Mouse (Mus musculus) megakaryocyte, embryonic 14.5 days (primary cell): ENCODE data around the gene Atp8a2.

Experiments used
- FLI1 ChIP-seq: IDR thresholded peaks from 2 replicates; pipeline ENCODE4 v1.6.1; 2012; ENCODE audit warnings: low read length, inconsistent platforms, mixed read lengths
- GATA1 ChIP-seq: IDR thresholded peaks from 3 replicates; pipeline ENCODE4 v1.6.1; 2012; ENCODE audit warnings: mixed read lengths, low read length, inconsistent platforms, borderline replicate concordance

GRCm38 (mm10) chr14:59612920-59613625 lies 583.9 kb downstream of the Atp8a2 start:
- TF ChIP-seq GATA1 (no peak), FLI1 (no peak)
